ENCODE assay signal across 25 mouse cellular contexts in the genomic region with DNA sequence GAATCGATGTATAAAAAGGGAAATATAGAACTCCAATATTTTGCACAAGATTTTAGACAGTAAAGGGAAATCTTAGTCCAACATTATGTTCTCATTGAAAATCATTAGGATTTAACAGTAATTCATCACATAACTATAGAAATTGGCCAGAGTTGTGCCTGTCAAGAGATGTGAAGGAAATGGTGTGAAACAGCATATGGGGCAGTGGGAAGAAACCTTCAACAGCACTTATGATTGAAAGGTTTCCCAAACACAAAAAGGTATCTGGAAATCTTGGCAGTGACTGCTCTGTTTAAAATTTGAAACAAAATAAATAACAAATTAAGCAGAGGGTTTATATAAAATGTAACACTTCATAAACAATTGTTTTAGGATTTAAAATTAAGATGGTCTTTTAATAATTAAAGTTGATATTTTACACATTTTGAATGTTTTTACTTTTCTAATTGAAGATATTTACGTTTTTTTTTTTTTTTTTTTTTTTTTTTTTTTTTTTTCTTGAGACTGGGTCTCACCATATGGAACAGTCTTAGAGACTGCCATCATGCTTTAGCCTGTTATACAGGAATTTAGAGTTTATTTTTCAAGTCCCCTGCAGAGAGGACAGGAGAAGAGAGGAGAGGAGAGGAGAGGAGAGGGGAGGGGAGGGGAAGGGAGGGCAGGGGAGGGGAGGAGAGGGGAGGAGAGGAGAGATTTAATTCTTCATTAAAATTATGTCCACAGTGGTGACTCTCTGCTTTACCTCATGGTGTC.
A peak's percentile ranks its signal among the peaks of the same experiment; 100 is the strongest.
DNase-seq lines count a peak whose midpoint lies in the region; ATAC-seq and TF ChIP-seq lines count a peak whose summit lies in the region.
"Had no signal": no experiment of that assay in that cellular context is flagged by ENCODE, and none has a peak within 500 bp of the region (broad histone marks: within the 10 kb centered on the region; RNA-seq: fewer than 3 reads in every experiment).

No protein-coding gene starts in this region.

- in situ Hi-C loops in ES-E14 (cut with MboI; ENCODE audit: low sequenced_read_pairs in 2 of 2, unreplicated experiment in 2 of 2): no loop called here

- H3K36me3 ChIP-seq in forebrain, embryonic 13.5 days (ENCODE audit: poor library complexity, severe bottlenecking): no peaks in the 10 kb centered on the region
- no peaks in the 10 kb centered on the region for H3K36me3 ChIP-seq in forebrain, embryonic 10.5 days (replicated peaks)
- no peaks in the 10 kb centered on the region for H3K36me3 ChIP-seq in ES-E14 (ENCODE audit: control insufficient read depth, insufficient read depth, low read length, poor library complexity, severe bottlenecking)
- H3K36me3 ChIP-seq: embryonic facial prominence, embryonic 12.5 days; embryonic facial prominence, embryonic 15.5 days; heart, embryonic 10.5 days; heart, embryonic 13.5 days; hindbrain, embryonic 15.5 days had no signal

- no peaks in the 10 kb centered on the region for H3K9me3 ChIP-seq in forebrain, embryonic 13.5 days (replicated peaks)
- H3K9me3 ChIP-seq in forebrain, embryonic 10.5 days: no peaks in the 10 kb centered on the region
- H3K9me3 ChIP-seq in ES-E14 (ENCODE audit: control insufficient read depth, insufficient read depth, low read depth, low read length): no peaks in the 10 kb centered on the region
- H3K9me3 ChIP-seq: embryonic facial prominence, embryonic 12.5 days; embryonic facial prominence, embryonic 15.5 days; heart, embryonic 10.5 days; heart, embryonic 13.5 days; hindbrain, embryonic 15.5 days had no signal

- no peaks in the 10 kb centered on the region for H3K4me1 ChIP-seq in forebrain, embryonic 13.5 days
- no peaks in the 10 kb centered on the region for H3K4me1 ChIP-seq in forebrain, embryonic 10.5 days
- H3K4me1 ChIP-seq in ES-E14 (ENCODE audit: control insufficient read depth in 2 of 2, insufficient read depth in 2 of 2, low read length in 2 of 2, poor library complexity in 1 of 2): no peaks in the 10 kb centered on the region
- H3K4me1 ChIP-seq: embryonic facial prominence, embryonic 12.5 days; embryonic facial prominence, embryonic 15.5 days; heart, embryonic 10.5 days; heart, embryonic 13.5 days; hindbrain, embryonic 15.5 days had no signal

- H3K9ac ChIP-seq in forebrain, embryonic 13.5 days: no peak overlapping the region
- H3K9ac ChIP-seq in ES-E14 (ENCODE audit: insufficient read depth, low read depth, low read length, poor library complexity, severe bottlenecking): no peak overlapping the region
- H3K9ac ChIP-seq: embryonic facial prominence, embryonic 12.5 days; embryonic facial prominence, embryonic 15.5 days; heart, embryonic 13.5 days; hindbrain, embryonic 15.5 days had no signal

- H3K4me2 ChIP-seq in forebrain, embryonic 13.5 days: no peak overlapping the region
- H3K4me2 ChIP-seq: embryonic facial prominence, embryonic 12.5 days; embryonic facial prominence, embryonic 15.5 days; heart, embryonic 13.5 days; hindbrain, embryonic 15.5 days had no signal

- no peak overlapping the region for H3K27ac ChIP-seq in forebrain, embryonic 13.5 days
- H3K27ac ChIP-seq in forebrain, embryonic 10.5 days: no peak overlapping the region
- no peak overlapping the region for H3K27ac ChIP-seq in ES-E14 (ENCODE audit: insufficient read depth, low read depth, low read length, poor library complexity, severe bottlenecking)
- H3K27ac ChIP-seq: embryonic facial prominence, embryonic 12.5 days; embryonic facial prominence, embryonic 15.5 days; heart, adult 2 months; heart, embryonic 10.5 days; heart, embryonic 13.5 days; hindbrain, embryonic 15.5 days had no signal

- H3K27me3 ChIP-seq in forebrain, embryonic 13.5 days: no peaks in the 10 kb centered on the region
- no peaks in the 10 kb centered on the region for H3K27me3 ChIP-seq in forebrain, embryonic 10.5 days (ENCODE audit: poor library complexity, severe bottlenecking)
- H3K27me3 ChIP-seq: CH12.LX; embryonic facial prominence, embryonic 12.5 days; embryonic facial prominence, embryonic 15.5 days; heart, embryonic 13.5 days; hindbrain, embryonic 15.5 days had no signal

- H3K4me3 ChIP-seq in forebrain, embryonic 13.5 days: no peak overlapping the region
- no peak overlapping the region for H3K4me3 ChIP-seq in forebrain, embryonic 10.5 days
- no peak overlapping the region for H3K4me3 ChIP-seq in ES-E14 (ENCODE audit: insufficient read depth in 1 of 2, low read depth in 1 of 2, low read length in 2 of 2, poor library complexity in 1 of 2, severe bottlenecking in 1 of 2)
- H3K4me3 ChIP-seq: embryonic facial prominence, embryonic 12.5 days; embryonic facial prominence, embryonic 15.5 days; heart, adult 2 months; heart, embryonic 10.5 days; heart, embryonic 13.5 days; hindbrain, embryonic 15.5 days had no signal

- ATAC-seq in forebrain, embryonic 13.5 days: peak; percentile 67; the same call in 1 of the 2 replicates
- ATAC-seq: intestine, postnatal 0 days had no signal

- no peak for DNase-seq in forebrain, embryonic 10.5 days (ENCODE audit: extremely low spot score, low spot score)
- DNase-seq in ES-E14 (ENCODE audit: low read depth, low spot score): no peak
- DNase-seq in brain, embryonic 18.5 days (ENCODE audit: low read depth, low spot score): peak; percentile 10
- no peak for DNase-seq in B cell, adult 2 months
- DNase-seq in urinary bladder, adult 2 months (ENCODE audit: low spot score): no peak
- DNase-seq: adrenal gland, adult 2 months; adrenal gland, postnatal 14 days; cerebellum, adult 11 months; cerebellum, adult 2 months; cerebellum, adult 9-11 months; cerebellum, postnatal 25 days; gastrocnemius, postnatal 10 days; gastrocnemius, postnatal 36 days; heart, adult 2 months; heart, postnatal 14 days; heart, postnatal 4 days; kidney, adult 2 months had no signal

- WGBS in forebrain, embryonic 13.5 days: 64% methylated on average over 2 of the region's 2 CpGs
- 76% methylated on average over 2 of the region's 2 CpGs for WGBS in forebrain, embryonic 10.5 days

TF ChIP-seq in ES-E14, 5 proteins besides CTCF, POLR2A, EP300 and RAD21:
- no peak for TF ChIP-seq HCFC1 (IDR thresholded peaks at IDR 0.05; ENCODE audit: borderline replicate concordance, insufficient read depth, low read length)
- no peak for TF ChIP-seq MAFK (IDR thresholded peaks at IDR 0.05; ENCODE audit: insufficient read depth, low read depth, low read length)
- no peak for TF ChIP-seq ZC3H11A (IDR thresholded peaks at IDR 0.05; ENCODE audit: borderline replicate concordance, low read depth, low read length)
- peak; percentile 25; the same call in 1 of the 2 replicates for TF ChIP-seq ZNF384 (IDR thresholded peaks at IDR 0.05; ENCODE audit: low read depth, low read length)
- no peak for TF ChIP-seq CHD2 (IDR thresholded peaks at IDR 0.05; ENCODE audit: low read depth, low read length)
